Mouse (Mus musculus) right cerebral cortex, postnatal 10 days (tissue): ENCODE data around the gene Ccdc114.
A peak's percentile ranks its signal among the peaks of the same experiment; 100 is the strongest.
"Not testable (repeated sequence)": the region's sequence is repeated elsewhere in the genome, so short reads cannot be mapped to it uniquely, and the experiment has no call there.

ENCODE experiments used
- DNase-seq, 2 experiments: peaks; one replicate each; pipeline ENCODE4 v3.0.0; 2021; ENCODE audit warnings: low spot score in 2 of 2

Gene Ccdc114

DNA sequence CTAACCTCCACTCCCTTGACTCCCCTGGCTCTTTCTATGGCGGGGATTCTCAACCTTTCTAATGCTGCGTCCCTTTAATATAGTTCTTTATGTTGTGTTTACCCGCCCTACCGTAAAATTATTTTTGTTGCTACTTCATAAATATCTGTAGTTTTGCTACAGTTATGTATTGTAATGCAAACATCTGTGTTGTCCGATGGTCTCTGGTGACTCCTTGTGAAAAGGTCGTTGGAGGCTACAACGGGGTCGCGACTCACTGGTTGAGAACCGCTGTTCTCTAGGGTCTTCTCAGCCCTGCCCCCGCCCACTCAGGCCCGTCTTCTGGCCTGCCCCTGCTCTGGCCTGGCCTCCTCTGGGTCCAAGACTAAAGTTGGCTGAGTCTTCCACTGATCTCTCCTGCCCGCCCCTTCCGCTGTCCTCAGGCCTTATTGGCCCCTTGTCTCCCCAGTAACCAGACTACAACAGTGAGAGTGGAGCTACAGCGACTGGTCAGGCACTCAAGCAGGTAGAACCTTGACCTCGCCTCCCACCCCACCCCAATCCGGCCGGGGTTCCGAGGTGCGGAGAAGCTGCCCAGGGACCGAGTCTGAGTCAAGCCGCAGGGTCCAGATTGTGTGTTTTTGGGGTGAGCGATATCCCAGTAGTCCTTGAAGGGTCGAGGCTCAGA, at the start of gene Ccdc114:
Ccdc114 (plus strand) TSS at position 311 of the 667 bp plus-strand sequence.
- DNase-seq = peak; percentile 66 to 68

DNA sequence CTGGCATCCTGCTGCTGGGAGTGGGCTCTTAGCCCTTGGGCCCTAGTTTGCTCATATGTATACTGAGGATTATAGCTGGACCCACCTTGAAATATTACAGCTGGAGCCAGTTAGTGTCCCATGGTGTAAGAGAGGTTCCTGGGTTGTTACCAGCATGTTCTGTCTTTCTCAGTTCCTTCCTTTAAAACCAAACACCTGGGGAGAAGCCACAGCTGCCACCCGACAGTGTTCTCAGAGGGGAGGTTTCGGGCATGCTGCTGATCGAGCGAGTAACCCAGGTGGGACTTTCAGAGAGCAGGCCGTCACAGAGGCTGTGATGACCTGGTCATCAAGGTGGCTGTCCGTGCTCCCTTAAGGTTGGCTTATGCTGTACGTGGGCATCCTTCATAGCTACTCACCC, 47.0 kb upstream of the Ccdc114 start:
- no peak for DNase-seq

DNA sequence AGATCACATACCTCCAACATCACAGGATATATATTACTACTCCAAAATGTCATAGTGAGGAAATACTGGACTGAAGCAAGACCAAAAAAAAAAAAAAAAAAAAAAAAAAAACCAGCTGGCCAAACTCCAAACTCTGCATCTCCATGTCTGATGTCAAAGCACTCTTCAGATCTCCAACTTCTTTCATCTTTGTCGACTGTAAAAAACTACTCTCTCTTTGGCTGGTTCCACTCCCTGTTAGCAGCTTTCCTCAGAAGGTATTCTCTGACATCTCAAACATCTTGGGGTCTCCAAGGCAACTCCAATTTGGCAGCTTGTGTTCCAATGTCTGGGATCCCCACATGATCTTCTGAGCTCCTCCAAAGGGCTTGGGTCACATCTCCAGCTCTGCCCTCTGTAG, 45.6 kb upstream of the Ccdc114 start, which contains the start of gene Grin2d:
Grin2d (minus strand) TSS at position 101 of the 400 bp plus-strand sequence.
- not testable (repeated sequence) for DNase-seq

DNA sequence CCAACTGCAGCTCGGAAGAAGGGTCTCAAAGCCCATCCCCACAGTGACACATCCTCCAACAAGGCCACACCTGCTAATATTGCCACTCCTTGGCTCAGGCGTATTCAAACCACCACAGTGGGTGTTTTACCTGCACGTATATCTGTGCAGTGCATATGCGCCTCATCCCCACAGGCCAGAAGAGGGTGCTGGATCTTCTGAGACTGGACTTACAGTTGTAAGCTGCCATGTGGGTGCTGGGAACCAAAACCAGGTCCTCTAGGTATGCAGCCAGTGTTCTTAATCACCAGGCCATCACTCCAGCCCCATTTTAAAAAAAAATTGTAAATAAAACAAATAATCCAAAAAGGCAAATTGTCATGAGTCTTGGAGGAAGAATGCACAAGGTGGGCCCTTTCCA, 43.3 kb upstream of the Ccdc114 start:
- DNase-seq = no peak

DNA sequence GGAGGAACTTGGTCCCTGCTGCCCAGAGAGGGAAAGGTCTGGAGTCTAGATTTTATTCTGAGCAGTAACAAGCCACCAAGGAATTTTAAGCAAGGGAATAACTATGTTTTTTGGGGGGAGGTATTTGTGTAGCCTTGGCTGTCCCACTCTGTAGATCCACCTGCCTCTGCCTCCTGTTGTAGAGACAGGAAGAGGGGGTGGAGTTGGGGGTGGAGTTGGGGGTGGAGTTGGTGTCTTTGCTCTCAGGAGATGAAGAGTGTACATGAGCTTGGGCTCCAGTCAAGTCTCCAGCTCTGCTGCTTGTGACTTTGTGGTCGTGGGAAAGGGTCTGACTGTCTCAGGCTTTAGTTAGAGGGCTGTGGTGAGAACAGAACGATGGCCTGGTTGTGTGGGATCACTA, 42.9 kb upstream of the Ccdc114 start:
- no peak for DNase-seq

DNA sequence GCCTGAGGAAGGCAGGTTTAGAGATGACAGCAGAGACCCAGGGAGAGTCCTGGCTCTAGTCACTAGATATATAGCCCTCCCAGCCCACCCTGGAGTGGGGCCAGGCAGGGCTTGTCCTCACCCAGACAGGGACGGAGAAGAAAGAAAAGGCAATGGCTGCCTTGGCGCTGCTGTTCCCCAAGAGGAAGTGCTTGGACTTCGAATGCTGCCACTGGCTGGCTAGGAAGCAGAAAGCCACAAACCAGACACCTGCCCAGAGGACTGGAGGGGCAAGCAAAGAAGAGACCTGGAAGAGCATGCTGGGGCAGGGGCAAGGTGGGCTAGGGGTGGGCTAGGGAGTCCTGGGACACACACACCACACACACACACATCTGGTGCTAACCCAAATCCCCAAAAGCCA, 36.6 kb upstream of the Ccdc114 start:
- DNase-seq = no peak

DNA sequence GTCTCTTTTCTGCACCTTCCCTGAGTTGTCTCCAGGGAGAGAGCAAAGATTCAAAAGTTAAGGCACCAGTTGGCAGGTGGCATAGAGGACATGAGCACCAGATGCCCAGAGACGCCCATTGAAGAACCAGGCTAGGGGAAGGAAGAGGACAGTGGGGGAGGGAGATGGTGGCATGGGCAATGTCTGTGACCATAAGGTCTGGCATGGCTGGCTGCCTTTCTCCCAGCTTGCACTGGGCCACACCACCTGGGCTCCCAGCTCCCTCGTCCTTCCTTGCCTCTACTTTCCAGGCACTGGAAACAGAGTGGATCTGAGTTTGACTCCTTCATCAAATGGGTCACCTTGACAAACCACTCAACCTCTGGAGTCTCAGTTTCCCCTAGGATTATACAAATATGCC, 31.2 kb upstream of the Ccdc114 start:
- no peak for DNase-seq

DNA sequence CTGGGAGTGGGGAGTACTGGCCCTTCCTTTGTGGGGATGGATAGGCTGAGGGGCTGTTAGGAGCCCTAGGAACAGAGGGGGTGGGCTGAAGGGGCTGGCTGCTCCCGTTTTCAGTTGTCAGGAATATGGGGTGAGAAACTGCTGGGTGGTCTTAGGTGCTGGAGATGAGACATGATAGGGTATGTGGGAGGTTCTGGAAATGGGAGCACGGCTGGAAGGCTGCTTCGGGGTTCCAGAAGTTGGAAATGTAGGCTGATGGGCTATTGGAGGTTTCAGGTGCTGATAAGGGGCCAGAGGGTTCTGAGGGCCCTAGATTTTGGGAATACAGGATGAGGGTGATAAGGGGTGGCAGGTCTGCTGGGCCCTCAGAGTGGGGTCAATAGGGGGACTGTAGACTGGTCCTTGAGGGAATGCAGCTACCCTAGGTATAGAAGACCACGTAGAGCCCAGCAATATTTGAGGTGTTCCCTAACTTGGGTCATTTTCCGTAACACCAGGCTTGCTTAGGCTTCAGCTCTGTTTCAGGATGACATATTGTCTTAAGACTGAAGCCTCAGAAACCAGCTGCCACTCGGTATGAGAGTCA, 27.8 kb upstream of the Ccdc114 start:
- DNase-seq = no peak

DNA sequence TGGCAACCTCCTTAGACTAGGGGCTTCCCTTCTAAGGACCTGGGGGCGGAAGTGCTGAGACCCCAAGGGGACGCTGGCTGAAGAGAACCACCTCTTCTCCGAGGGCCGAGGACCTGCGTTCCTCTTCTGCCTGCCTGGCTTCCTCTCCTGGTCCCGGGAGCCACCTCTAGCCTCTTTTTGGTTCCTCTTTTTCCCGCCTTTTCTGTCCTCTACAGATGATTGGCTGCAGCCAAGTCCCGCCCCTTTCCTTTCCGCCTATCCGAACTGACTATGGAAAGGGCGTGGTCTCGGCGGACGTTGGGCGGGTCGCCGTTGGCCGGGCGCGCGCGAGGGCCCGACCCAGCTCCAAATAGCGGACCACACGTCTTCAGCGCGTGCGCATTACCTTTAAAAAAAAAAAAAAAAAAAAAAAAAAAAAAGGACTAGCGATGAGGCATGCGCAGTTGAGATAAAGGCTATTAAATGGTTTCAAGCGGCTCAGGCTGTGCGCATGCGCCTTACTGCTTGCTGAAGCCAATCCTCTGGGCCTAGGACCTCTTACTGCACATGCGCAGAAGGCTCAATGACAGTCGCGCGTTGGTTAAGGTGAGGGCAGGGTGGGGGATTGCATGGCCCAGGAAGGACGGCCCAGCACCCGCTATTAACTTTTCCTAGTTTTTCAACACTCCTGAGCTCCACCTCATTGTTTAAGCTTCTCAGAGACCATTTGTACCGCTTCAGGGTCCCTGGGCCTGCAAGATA, 27.2 kb upstream of the Ccdc114 start, which contains the start of the genes Syngr4 and Tmem143:
Syngr4 (minus strand) TSS at position 198 of the 741 bp plus-strand sequence.
Tmem143 (plus strand) TSS at position 425 of the 741 bp plus-strand sequence.
- peak; percentile 98 to 99 for DNase-seq

DNA sequence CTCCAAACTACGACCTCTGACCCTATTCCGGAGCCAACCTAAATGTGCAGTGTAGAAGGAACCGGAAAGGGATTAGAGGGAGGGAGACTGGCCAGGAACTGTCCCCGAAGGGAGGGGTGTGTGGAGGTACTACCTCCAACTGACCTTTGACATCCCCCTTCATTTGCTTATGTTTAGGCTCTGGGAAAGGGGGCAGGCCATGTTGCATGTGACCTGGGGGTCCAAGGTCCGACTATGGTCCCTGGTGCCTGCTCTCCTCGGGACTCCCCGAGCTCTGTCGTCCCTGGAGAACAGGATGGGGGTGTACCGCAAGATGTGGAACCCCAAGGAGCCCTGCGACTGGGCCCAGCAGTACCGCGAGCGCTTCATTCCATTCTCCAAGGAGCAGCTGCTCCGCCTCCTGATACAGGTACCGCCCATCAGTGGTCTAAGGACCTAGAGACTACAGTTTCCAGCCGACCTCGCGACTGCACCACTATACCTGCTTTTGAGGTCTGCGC, 26.6 kb upstream of the Ccdc114 start:
- DNase-seq = peak; percentile 71 to 81

DNA sequence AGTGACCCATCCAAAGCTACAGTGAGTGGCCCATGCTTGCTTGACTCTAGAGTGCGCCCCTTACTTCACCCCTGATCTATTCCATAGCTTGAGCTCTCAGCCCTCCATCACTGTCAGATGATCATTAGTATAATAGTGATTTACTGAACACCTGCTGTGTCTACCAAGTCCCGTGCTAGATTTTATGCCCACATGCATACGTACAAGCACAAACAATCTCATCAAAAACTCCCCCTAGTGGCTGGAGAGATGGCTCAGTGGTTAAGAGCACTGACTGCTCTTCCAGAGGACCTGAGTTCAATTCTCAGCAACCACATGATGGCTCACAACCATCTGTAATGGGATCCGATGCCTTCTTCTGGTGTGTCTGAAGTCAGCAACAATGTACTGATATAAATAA, 25.7 kb upstream of the Ccdc114 start:
- not testable (repeated sequence) for DNase-seq

DNA sequence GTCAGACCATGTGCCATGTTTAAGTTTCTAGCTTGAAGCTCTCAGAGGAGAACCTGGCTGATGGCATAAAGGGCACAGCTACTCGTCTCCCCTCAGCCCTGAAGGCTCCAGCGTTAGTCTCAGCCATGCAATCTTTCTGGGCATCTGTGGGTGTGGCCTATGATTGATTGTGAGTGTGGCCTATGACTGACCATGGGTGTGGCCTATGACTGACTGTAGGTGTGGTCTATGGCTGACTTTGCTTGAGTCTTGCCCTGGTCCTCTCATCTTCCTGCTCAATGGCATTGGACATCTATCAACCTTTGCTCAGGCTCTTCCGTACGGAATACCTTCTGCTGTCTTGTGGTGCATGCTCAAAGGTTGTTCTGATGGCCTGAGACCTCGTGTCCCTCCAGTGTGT, 22.3 kb upstream of the Ccdc114 start:
- no peak for DNase-seq

DNA sequence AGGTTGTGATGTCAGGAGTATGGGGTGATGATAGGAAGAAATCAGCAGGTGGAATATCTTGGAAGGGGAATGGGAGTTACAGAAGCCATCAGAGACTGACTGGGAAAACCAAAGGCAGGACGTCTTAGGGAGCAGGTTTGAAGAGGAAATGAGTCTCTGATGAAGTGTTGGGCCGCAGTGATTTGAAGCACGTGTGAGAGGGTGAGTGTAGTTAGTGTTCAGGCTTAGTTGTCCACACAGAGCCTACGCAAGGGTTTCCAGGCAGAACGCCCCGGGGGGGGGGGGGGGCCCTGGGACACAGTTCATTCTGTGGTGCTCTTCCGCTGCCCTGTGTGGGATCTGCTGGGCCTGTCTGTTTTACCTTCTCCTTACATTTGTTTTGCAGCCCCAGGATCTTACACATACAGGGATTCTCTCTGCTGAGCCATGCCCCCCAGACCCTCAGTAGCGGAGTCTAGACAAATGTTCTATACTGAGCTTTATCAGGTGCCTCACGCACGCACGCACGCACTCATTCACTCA, 21.3 kb upstream of the Ccdc114 start:
- DNase-seq = no peak

DNA sequence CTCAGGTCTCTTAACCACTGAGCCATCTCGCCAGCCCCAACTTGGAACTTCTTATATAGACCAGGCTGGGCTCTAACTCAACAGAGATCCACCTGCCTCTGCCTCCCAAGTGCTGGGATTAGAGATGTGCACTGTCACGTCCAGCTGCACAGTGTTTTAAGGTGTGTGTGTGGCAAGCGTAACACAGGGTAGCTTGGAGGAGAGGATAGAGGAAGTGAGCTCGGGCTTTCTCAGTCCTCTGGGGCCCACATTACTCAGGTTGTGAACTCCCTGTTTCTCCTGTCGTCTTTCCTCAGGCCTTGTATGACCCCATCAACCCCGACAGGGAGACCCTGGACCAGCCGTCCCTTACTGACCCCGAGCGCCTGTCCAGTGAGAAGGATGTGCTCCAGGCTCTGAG, 17.2 kb upstream of the Ccdc114 start:
- DNase-seq = no peak

DNA sequence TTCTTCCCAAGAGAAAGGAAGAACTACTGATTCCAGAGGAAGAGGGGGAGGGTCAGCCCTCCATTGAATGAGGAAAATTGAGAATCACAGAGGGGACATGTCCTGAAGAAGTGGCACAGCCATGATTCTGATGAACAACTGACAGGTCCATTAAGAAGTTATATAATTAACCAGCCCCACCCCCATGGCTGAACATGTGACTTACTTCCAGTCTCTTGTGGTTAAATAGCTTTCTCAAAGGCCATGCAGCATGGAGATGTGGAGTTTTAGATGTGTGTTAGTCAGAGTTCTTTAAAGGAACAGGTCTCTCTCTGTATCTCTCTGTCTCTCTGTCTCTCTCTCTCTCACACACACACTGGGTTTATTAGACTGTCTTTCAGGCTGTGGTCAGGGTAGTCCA, 15.5 kb upstream of the Ccdc114 start:
- no peak for DNase-seq

DNA sequence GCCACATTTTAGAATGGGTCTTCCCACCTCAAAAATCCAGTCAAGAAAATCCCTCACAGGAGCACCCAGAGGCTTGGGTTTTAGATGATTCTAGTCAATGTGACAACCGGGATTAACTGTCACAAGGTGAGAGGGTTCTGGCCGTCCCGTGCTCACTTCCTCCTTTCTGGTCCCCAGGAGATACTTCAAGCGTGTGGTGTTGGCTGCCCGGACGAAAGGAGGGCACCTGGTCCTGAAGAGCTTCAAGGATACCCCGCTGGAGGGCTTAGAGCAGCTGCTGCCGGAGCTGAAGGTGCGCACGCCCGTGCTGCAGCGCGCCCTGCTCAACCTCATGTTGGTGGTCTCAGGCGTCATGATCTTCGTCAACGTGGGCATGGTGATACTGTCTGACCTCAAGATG, 14.7 kb upstream of the Ccdc114 start:
- DNase-seq = no peak

DNA sequence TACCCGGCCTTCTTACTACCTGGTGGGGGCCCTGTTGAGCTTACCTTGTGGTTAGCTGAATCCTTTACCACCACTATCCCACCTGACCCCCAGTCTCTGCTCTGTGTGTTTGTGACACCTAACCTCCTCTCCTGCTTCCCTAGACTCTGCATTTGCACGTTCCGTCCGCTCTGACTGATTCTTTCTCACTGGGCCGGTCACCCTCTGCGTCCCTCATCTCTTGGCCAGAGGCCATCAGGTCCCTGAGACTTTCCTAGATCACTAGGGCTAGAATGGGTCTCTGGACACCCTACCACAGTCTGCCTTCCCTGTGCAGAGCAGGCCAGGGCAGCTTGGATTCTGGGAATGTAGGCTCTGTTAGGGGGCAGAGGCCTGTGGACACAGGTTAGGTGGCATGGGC, 9.8 kb upstream of the Ccdc114 start:
- DNase-seq = no peak

DNA sequence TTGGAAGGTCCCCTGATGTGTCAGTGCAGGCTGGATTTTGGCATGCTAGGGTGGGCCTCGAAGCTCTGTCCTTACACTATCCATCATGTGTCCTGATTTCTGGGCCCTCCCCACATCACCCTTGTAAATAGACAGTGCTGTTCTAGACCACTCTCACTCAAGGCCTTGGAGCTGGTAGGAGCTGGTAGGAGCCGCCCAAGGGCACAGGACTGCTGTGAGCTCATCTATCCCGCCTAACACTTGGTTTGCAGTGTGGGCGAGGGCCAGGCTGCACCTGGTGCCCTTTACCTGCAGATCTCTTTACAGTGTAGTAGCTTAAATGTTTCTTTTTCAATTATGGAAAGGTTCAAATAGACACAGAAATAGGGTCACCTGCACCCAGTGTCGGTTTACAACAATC, 8.9 kb upstream of the Ccdc114 start:
- DNase-seq = no peak

DNA sequence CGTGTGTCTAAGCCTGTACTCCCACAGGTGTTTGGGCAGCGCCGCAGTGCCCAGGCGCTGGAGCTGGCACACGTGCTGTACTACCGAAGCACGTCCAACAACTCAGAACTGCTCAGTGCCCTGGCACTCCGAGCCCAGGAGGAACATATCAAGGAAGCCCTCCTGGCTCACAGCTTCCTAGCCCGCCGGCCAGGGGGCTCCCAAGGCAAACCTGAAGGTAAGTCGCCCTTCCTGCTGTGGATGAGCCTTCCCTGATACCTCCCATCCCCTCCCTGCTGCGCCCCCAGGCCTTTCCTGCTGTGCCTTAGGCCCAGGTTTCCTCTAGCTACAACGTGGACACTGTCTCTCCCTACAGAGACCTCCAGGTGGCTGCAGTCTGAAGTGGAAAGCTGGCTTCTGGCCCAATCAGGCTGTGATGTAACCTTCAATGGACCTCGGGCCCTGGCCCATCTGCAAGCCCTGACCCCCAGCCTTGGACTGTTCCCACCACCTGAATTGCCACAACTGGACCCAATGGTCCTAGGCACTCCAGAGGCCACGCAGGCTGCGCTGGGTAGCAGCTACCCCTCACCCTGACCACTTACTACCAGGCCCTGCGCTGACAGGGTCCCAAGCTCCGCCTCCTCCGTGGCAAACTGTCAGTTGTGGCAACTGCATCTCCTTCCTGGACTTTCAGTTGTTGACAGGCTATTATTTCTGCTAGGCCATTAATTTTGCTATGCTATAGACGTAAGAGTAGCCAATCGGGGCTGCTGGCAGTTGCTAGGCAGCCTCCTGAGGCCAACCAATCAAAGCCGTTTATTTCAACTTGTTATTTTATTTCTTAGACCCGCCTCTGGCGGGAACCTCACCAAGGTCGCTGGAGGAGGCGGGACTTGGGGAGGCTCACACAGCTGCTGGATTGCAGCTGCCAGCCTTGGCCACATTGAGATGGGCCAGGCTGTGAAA, 7.5 kb upstream of the Ccdc114 start:
- DNase-seq = peak; percentile 87 to 92

DNA sequence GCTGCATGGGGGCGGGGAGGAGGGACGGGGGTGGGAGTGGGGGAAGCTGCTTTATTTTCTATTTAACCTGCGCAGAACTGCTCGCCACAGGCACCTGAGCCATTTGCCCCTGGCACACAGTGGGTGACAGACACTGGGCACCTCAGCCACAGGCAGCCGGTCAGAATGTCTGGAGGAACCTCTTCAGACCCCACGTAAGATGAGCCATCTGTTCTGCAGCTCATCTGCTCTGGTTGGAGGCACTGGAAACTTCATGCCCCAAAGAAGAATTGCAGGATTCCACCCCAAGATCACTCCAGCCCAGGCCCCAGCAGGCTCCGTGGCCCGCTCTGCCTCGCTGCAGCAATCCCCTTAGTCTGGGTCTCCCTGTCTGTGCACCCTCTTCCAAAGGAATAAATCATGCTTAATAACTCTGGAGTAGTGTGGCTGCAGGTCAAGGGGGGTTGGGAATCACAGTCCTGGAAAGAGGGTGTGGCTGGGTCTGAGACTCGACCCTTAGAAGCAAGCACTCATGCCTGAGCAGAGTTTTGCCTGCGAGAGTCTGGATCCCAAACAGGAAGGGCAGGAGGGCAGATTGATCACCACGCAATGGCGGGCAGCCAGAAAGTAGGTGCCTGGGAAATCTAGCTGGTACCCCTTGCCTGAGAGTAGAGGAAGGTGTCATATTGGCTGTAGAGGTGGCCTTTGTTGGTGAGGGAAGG, 6.7 kb upstream of the Ccdc114 start:
- DNase-seq = no peak

DNA sequence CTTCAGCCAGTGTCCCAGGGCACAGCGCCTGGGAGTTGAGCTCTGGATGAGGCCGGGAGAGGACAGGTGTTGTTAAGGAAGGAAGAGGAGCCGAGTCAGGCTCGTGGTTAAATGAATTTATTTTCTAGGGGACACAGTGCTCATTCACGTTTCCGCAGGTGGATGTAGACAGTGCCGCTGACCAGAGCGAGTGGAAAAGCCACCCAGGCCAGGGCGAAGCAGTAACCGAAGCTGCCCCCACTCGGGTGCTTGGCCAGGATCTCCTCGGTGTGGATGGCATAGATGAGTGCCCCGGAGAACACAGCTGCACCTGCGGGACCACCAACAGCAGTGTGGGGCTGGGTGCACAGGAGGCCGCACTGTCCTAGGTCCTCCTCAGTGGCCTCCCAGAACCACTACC, 5.9 kb upstream of the Ccdc114 start:
- no peak for DNase-seq
